Mouse (Mus musculus) heart, adult 8-10 months (tissue): ENCODE results near the gene Kat2b. TPM values are rescaled to one million over a fixed set of nuclear protein-coding genes. Genes with fewer than 3 reads are reported as not detected.
"Not testable (repeated sequence)": the region's sequence is repeated elsewhere in the genome, so short reads cannot be mapped to it uniquely, and the experiment has no call there.

Experiments
- DNase-seq: peaks from one replicate; pipeline ENCODE4 v3.0.0; 2022; ENCODE audit warnings: low spot score
- total RNA-seq, 4 experiments: library from RNA; stranded (reverse); gene quantifications; 2 replicates each; pipeline ENCODE4 v1.2.4; 2022

Gene Kat2b
- total RNA-seq, 4 experiments from 2014 or later, result 78.8 to 106 (median 88.9) TPM

GRCm38 (mm10) chr17:53659230-53659629 is 92.6 kb downstream of the Kat2b start:
- no peak for DNase-seq

- DNase-seq, result no peak
Observed at GRCm38 (mm10) chr17:53659738-53660137, 93.1 kb downstream of the Kat2b start.

GRCm38 (mm10) chr17:53661056-53661840 is 94.6 kb downstream of the Kat2b start:
- no peak for DNase-seq

- no peak for DNase-seq
Observed at GRCm38 (mm10) chr17:53664267-53664666, 97.6 kb downstream of the Kat2b start.

- DNase-seq, result no peak
Observed at GRCm38 (mm10) chr17:53664703-53665382, 98.2 kb downstream of the Kat2b start.

- DNase-seq, result no peak
Observed at GRCm38 (mm10) chr17:53670453-53670852, 103.8 kb downstream of the Kat2b start.

- no peak for DNase-seq
Observed at GRCm38 (mm10) chr17:53678716-53679115, 112.1 kb downstream of the Kat2b start.

GRCm38 (mm10) chr17:53688321-53688720 is 121.7 kb downstream of the Kat2b start:
- no peak for DNase-seq

GRCm38 (mm10) chr17:53688877-53689802 is 122.5 kb downstream of the Kat2b start, which contains the start of gene Sgo1:
TSS of gene Sgo1 (minus strand) at chr17:53689333.
- peak; percentile 95 for DNase-seq

GRCm38 (mm10) chr17:53689946-53690345 is 123.3 kb downstream of the Kat2b start:
- no peak for DNase-seq

GRCm38 (mm10) chr17:53694039-53694438 is 127.4 kb downstream of the Kat2b start:
- peak; percentile 34 for DNase-seq

- DNase-seq, result not testable (repeated sequence)
Observed at GRCm38 (mm10) chr17:53697521-53697920, 130.9 kb downstream of the Kat2b start.

- no peak for DNase-seq
Observed at GRCm38 (mm10) chr17:53714453-53714852, 147.8 kb downstream of the Kat2b start.

GRCm38 (mm10) chr17:53715161-53715560 is 148.5 kb downstream of the Kat2b start:
- not testable (repeated sequence) for DNase-seq

GRCm38 (mm10) chr17:53718474-53718873 is 151.8 kb downstream of the Kat2b start:
- DNase-seq, result no peak

- DNase-seq, result not testable (repeated sequence)
Observed at GRCm38 (mm10) chr17:53718916-53719315, 152.3 kb downstream of the Kat2b start.

Other genes starting within 250 kb of the Kat2b start
- under 1 TPM in 2 of 4 experiments, not detected in 2; 0.11 to 0.16 TPM for gene Efhb, start 103.5 kb upstream of the Kat2b start, total RNA-seq
- gene Rab5a, start 87.6 kb upstream of the Kat2b start, total RNA-seq, result 10 to 100 TPM; 52.6 to 57.1 (median 53.8) TPM
- not detected for gene Pp2d1, start 27.4 kb upstream of the Kat2b start, total RNA-seq
- gene Sgo1, start 122.5 kb downstream of the Kat2b start, total RNA-seq, result under 1 TPM in 2 of 4 experiments, not detected in 2; 0.08 to 0.09 TPM